Mouse (Mus musculus): ENCODE results near the gene Prrt1. TPM values are rescaled to one million over a fixed set of nuclear protein-coding genes. Genes with fewer than 3 reads are reported as not detected.

Prrt1 gene
- polyA plus RNA-seq, 1 experiment from 2014 or later = 2.1 TPM

DNA sequence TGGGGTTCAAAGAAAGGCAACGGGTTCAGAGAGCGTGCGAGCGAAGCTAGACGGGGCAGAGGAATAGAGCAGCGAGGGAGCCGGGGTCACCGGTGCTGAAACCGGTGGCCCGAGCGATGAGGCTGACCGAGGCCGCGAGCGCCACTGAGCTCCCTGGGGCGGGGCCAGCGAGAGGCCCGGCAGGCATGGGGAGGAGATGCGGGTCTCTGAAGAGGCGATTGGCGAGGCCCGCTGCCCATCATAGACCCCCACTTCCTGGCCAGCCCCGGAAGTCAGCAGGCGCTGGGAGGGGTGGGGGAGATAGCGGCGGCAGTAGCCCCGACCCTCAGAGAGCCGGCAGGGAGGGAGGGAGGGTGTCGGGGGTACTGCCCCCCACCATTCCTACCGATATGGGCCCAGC, 23.7 kb upstream of the Prrt1 start:
- peak overlapping the region; percentile 93 for H3K9ac ChIP-seq (ENCODE audit: low read length)
- WGBS = 0% methylated on average over 30 of the region's 30 CpGs
- peaks cover 47% of the 10 kb centered on the region for H3K4me1 ChIP-seq (ENCODE audit: control insufficient read depth, insufficient read depth, low read length)
- no peaks in the 10 kb centered on the region for H3K9me3 ChIP-seq (replicated peaks; ENCODE audit: control insufficient read depth, low read length)
- no peaks in the 10 kb centered on the region for H3K27me3 ChIP-seq (ENCODE audit: control insufficient read depth, insufficient read depth, low read length)
- peak; percentile 45 for ATAC-seq (replicated peaks; ENCODE audit: extremely low read depth, insufficient read depth, low FRiP score)
- peaks cover 10% of the 10 kb centered on the region; the same call in 1 of the 2 replicates for H3K36me3 ChIP-seq (ENCODE audit: control insufficient read depth, insufficient read depth)
- H3K4me2 ChIP-seq (ENCODE audit: low read depth, low read length) = peak overlapping the region; percentile 89
- H3K27ac ChIP-seq (ENCODE audit: low read length) = peak overlapping the region; percentile 96
- H3K4me3 ChIP-seq (ENCODE audit: low read length) = peak overlapping the region; percentile 83

DNA sequence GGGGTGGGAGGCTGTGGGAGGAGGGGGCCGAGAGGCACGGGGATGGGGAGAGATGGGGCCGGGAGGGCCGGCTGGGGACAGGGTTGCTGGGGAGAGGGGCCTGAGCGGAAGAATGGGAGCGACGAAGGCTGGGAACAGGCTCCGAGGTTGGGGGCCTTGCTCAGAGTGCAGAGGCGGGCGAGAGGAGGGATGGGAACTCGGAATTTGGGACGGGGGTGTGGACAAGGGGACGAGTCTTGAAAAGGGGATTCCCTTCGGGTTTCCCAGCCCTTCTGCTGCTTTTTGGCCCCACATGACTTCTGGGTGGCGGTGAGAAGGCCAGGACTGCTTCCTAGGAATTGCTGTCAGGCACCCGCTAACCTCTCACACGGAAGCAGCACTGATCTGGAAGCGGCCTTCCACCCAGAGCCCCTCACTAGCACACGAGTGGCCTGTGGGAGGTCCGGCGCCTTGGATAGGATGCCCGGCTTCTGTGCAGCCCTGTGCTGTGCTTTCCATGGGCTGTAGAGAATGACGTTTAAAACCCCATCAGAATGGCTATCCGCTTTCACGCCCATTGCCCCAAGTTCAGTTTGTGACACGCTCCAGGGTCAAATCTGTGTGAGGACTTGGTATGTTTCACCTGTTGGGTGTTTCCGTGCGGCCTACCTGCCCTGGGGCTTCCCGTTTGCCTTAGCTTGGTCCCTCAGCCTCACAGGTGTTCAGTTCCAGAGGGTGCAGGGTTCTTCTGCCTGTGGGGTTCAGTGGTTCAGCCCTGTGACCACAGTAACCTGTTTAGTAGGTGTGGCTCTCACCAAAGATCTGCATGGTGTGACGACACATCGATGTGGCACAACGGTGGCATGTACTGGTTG, 22.9 kb upstream of the Prrt1 start:
- Histone ChIP-seq H3K9ac (ENCODE audit: low read length) (peak overlapping the region; percentile 93), H3K36me3 (ENCODE audit: control insufficient read depth, insufficient read depth) (peaks cover 11% of the 10 kb centered on the region; the same call in 1 of the 2 replicates), H3K4me2 (ENCODE audit: low read depth, low read length) (peak overlapping the region; percentile 89), H3K4me3 (ENCODE audit: low read length) (peak overlapping the region; percentile 83), H3K9me3 (replicated peaks; ENCODE audit: control insufficient read depth, low read length) (no peaks in the 10 kb centered on the region), H3K27ac (ENCODE audit: low read length) (peak overlapping the region; percentile 96), H3K27me3 (ENCODE audit: control insufficient read depth, insufficient read depth, low read length) (no peaks in the 10 kb centered on the region), H3K4me1 (ENCODE audit: control insufficient read depth, insufficient read depth, low read length) (peaks cover 47% of the 10 kb centered on the region)
- no peak for ATAC-seq (replicated peaks; ENCODE audit: extremely low read depth, insufficient read depth, low FRiP score)
- 13% methylated on average over 32 of the region's 32 CpGs for WGBS

DNA sequence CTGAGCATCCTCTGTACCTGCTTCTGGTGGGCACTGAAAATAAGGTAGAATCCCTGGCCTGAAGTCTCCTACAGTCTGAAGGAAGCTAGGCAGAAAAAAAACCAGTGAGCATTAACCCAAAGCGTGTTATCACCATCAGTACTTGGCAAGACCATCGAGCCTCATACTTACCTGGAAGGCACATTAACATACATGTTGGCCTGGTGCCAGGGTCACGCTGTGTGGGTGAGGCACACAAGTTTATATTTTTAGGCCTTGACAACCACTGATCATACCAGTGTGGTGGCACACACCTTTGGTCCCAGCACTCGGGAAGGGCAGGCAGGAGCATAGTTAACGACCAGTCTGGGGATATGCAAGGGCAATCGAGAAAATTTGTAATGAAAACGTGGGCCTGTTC, 21.3 kb upstream of the Prrt1 start:
- H3K4me3 ChIP-seq (ENCODE audit: low read length) = no peak overlapping the region
- peaks cover 20% of the 10 kb centered on the region for H3K36me3 ChIP-seq (ENCODE audit: control insufficient read depth, insufficient read depth)
- no peak overlapping the region for H3K27ac ChIP-seq (ENCODE audit: low read length)
- no peaks in the 10 kb centered on the region for H3K9me3 ChIP-seq (replicated peaks; ENCODE audit: control insufficient read depth, low read length)
- no peak overlapping the region for H3K4me2 ChIP-seq (ENCODE audit: low read depth, low read length)
- WGBS = 70% methylated on average over 7 of the region's 7 CpGs
- H3K27me3 ChIP-seq (ENCODE audit: control insufficient read depth, insufficient read depth, low read length) = no peaks in the 10 kb centered on the region
- H3K9ac ChIP-seq (ENCODE audit: low read length) = no peak overlapping the region
- no peak for ATAC-seq (replicated peaks; ENCODE audit: extremely low read depth, insufficient read depth, low FRiP score)
- peaks cover 38% of the 10 kb centered on the region for H3K4me1 ChIP-seq (ENCODE audit: control insufficient read depth, insufficient read depth, low read length)

DNA sequence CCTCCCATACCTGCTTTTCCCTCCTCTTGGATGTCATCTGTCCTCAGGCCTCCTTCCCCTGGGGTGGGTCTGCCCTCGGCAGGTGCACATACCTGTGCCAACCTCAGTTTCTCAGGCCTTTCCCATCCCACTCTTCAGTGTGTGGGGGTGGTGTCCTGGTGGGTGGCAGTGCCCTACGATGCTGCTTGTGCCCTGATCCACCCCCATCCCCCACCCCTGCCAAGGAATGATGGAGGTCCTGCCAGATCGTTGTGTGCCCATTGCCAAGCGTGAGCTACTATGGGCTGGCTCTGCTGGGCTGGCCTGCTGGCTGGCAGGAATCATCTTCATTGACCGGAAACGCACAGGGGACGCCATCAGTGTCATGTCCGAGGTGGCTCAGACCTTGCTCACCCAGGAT, 18.3 kb upstream of the Prrt1 start:
- H3K27me3 ChIP-seq (ENCODE audit: control insufficient read depth, insufficient read depth, low read length) = no peaks in the 10 kb centered on the region
- H3K4me2 ChIP-seq (ENCODE audit: low read depth, low read length) = no peak overlapping the region
- H3K36me3 ChIP-seq (ENCODE audit: control insufficient read depth, insufficient read depth) = peaks cover 24% of the 10 kb centered on the region
- WGBS = 92% methylated on average over 8 of the region's 8 CpGs
- H3K27ac ChIP-seq (ENCODE audit: low read length) = no peak overlapping the region
- H3K4me1 ChIP-seq (ENCODE audit: control insufficient read depth, insufficient read depth, low read length) = peaks cover 27% of the 10 kb centered on the region
- no peaks in the 10 kb centered on the region for H3K9me3 ChIP-seq (replicated peaks; ENCODE audit: control insufficient read depth, low read length)
- H3K4me3 ChIP-seq (ENCODE audit: low read length) = no peak overlapping the region
- H3K9ac ChIP-seq (ENCODE audit: low read length) = no peak overlapping the region
- no peak for ATAC-seq (replicated peaks; ENCODE audit: extremely low read depth, insufficient read depth, low FRiP score)

DNA sequence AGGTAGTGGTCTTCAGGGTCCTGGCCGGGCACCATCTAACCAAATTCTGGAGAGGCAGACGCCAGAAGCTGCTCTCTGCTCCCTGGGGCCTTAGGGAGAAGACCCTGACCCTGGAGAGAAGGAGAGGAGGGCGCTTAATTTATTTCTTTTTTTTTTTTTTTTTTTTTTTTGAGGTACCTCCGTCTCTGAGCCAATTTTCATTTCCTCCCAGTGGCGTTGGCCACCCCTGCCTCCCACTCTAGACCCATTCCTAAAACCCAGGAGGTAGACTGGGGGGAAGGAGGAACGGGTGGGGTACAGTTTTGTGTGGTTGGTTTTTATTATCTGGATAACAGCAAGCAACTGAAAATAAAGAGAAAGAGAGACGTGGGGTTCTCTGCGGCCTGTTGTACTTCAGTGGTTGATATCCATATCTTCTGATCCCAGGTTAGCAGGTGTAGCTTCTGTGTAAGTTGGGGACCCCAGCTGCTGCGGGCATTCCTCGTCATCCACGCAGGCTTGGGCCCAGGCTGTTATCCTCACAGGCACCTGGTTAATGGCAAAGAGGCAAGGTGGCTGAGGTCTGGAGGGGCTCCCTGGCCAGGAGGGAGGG, 16.2 kb upstream of the Prrt1 start:
- no peak overlapping the region for H3K9ac ChIP-seq (ENCODE audit: low read length)
- no peak overlapping the region for H3K27ac ChIP-seq (ENCODE audit: low read length)
- no peaks in the 10 kb centered on the region for H3K27me3 ChIP-seq (ENCODE audit: control insufficient read depth, insufficient read depth, low read length)
- H3K4me1 ChIP-seq (ENCODE audit: control insufficient read depth, insufficient read depth, low read length) = peaks cover 10% of the 10 kb centered on the region
- H3K4me2 ChIP-seq (ENCODE audit: low read depth, low read length) = no peak overlapping the region
- H3K4me3 ChIP-seq (ENCODE audit: low read length) = no peak overlapping the region
- ATAC-seq (replicated peaks; ENCODE audit: extremely low read depth, insufficient read depth, low FRiP score) = no peak
- H3K9me3 ChIP-seq (replicated peaks; ENCODE audit: control insufficient read depth, low read length) = no peaks in the 10 kb centered on the region
- H3K36me3 ChIP-seq (ENCODE audit: control insufficient read depth, insufficient read depth) = peaks cover 24% of the 10 kb centered on the region
- WGBS = 85% methylated on average over 11 of the region's 11 CpGs

DNA sequence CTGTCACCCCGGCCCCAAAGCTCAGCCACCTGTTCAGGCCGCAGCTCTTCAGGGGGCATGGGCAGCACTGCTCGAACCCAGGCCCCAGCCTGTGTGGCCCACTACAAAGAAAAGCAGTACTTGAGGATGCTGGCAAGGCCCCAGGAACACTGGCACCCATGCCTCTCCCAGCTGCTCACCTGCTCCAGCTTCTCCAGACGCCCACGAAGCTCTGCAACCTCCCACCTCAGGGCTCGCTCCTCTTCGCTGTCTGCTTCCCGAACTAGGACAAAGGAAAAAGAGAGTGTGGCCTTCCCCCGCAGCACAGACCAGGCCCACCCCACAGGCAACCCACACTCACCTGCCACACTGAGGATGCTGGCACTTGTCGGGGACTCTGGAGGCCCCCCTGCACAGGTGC, 15.5 kb upstream of the Prrt1 start:
- Histone ChIP-seq H3K4me2 (ENCODE audit: low read depth, low read length) (no peak overlapping the region), H3K27me3 (ENCODE audit: control insufficient read depth, insufficient read depth, low read length) (no peaks in the 10 kb centered on the region), H3K9ac (ENCODE audit: low read length) (no peak overlapping the region), H3K9me3 (replicated peaks; ENCODE audit: control insufficient read depth, low read length) (no peaks in the 10 kb centered on the region), H3K4me3 (ENCODE audit: low read length) (no peak overlapping the region), H3K36me3 (ENCODE audit: control insufficient read depth, insufficient read depth) (peaks cover 24% of the 10 kb centered on the region), H3K4me1 (ENCODE audit: control insufficient read depth, insufficient read depth, low read length) (peaks cover 4% of the 10 kb centered on the region), H3K27ac (ENCODE audit: low read length) (no peak overlapping the region)
- 88% methylated on average over 10 of the region's 10 CpGs for WGBS
- ATAC-seq (replicated peaks; ENCODE audit: extremely low read depth, insufficient read depth, low FRiP score) = no peak

DNA sequence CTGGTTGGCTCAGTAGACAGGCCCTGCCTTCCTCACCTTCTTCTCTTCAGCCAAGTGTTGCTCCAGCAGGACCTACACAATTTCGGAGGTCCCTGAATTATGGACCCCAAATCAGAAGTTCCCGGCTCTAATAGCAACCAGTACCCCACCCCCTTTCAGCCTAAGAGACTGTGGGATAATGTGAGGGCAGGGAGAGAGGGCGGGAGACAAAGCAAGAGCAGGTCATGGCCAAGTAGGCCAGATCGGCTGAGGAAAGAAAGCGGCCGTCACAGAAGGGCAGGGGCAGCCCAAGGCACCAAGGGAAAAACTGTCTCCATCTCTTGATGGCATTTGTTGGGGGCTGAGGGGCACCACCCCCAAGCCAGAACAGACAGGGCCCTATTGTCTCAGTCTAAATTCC, 13.5 kb upstream of the Prrt1 start, which contains the start of gene Egfl8:
TSS of gene Egfl8 (minus strand) at position 101 of the 400 bp plus-strand sequence.
- no peaks in the 10 kb centered on the region for H3K27me3 ChIP-seq (ENCODE audit: control insufficient read depth, insufficient read depth, low read length)
- no peak for ATAC-seq (replicated peaks; ENCODE audit: extremely low read depth, insufficient read depth, low FRiP score)
- H3K9me3 ChIP-seq (replicated peaks; ENCODE audit: control insufficient read depth, low read length) = no peaks in the 10 kb centered on the region
- no peak within 1 kb of the TSS for H3K27ac ChIP-seq (ENCODE audit: low read length)
- no peak within 1 kb of the TSS for H3K4me3 ChIP-seq (ENCODE audit: low read length)
- WGBS = 70% methylated on average over 6 of the region's 6 CpGs
- H3K4me1 ChIP-seq (ENCODE audit: control insufficient read depth, insufficient read depth, low read length) = no peaks in the 10 kb centered on the region
- no peak within 1 kb of the TSS for H3K9ac ChIP-seq (ENCODE audit: low read length)
- H3K36me3 ChIP-seq (ENCODE audit: control insufficient read depth, insufficient read depth) = peaks cover 27% of the 10 kb centered on the region
- H3K4me2 ChIP-seq (ENCODE audit: low read depth, low read length) = no peak within 1 kb of the TSS

DNA sequence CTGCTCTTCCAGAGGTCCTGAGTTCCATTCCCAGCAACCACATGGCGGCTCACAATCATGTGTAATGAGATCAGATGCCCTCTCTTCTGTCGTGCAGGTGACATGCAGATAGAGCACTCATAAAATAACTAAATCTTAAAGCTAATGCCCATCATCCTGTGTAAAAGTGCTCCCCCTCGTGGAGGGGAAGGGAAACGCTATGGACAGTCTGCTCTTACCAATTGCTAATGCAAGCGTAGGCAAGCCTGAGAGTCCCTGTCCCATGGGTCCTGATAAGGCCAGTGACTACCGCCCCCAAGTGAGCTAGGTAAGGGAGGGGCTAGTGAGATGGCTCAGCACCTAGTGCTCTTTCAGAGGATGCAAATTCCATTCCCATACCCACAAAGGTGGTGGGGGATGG, 10.3 kb upstream of the Prrt1 start:
- Histone ChIP-seq H3K36me3 (ENCODE audit: control insufficient read depth, insufficient read depth) (peaks cover 26% of the 10 kb centered on the region), H3K4me1 (ENCODE audit: control insufficient read depth, insufficient read depth, low read length) (no peaks in the 10 kb centered on the region), H3K4me3 (ENCODE audit: low read length) (no peak overlapping the region), H3K4me2 (ENCODE audit: low read depth, low read length) (no peak overlapping the region), H3K9me3 (replicated peaks; ENCODE audit: control insufficient read depth, low read length) (no peaks in the 10 kb centered on the region), H3K9ac (ENCODE audit: low read length) (no peak overlapping the region), H3K27me3 (ENCODE audit: control insufficient read depth, insufficient read depth, low read length) (no peaks in the 10 kb centered on the region), H3K27ac (ENCODE audit: low read length) (no peak overlapping the region)
- ATAC-seq (replicated peaks; ENCODE audit: extremely low read depth, insufficient read depth, low FRiP score) = no peak
- 21% methylated on average over 6 of the region's 6 CpGs for WGBS

DNA sequence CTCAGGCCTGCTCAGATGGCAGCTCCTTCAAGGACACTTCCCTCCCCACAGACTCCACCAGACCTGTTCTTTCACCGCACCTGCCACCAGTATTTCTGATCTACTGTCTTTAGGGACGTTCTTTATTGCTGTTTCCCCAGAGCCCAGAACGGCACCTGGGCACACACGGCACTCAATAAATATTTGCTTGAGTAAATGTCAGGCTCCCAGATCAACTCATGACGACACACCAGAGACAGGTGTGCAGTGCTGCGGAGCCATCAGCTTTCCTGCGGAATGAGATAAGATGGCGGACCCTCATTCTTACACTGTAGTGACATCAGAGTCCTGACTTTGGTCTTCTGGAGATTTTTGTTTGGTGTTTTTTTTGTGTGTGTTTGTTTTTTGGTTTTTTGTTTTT, 8.3 kb upstream of the Prrt1 start:
- Histone ChIP-seq H3K27me3 (ENCODE audit: control insufficient read depth, insufficient read depth, low read length) (no peaks in the 10 kb centered on the region), H3K9me3 (replicated peaks; ENCODE audit: control insufficient read depth, low read length) (no peaks in the 10 kb centered on the region), H3K27ac (ENCODE audit: low read length) (no peak overlapping the region), H3K4me1 (ENCODE audit: control insufficient read depth, insufficient read depth, low read length) (peaks cover under 1% of the 10 kb centered on the region), H3K9ac (ENCODE audit: low read length) (no peak overlapping the region), H3K4me2 (ENCODE audit: low read depth, low read length) (no peak overlapping the region), H3K36me3 (ENCODE audit: control insufficient read depth, insufficient read depth) (peaks cover 23% of the 10 kb centered on the region), H3K4me3 (ENCODE audit: low read length) (no peak overlapping the region)
- 87% methylated on average over 8 of the region's 8 CpGs for WGBS
- ATAC-seq (replicated peaks; ENCODE audit: extremely low read depth, insufficient read depth, low FRiP score) = no peak
